Comparison of ENCODE assay signal across 8 mouse cellular contexts in genomic region chr15:82983416-82984026, GRCm38 (mm10). TPM values are rescaled to one million over a fixed set of nuclear protein-coding genes. Genes with fewer than 3 reads are reported as not detected.
DNase-seq lines count a peak whose midpoint lies in the region; ATAC-seq lines count a peak whose summit lies in the region.

No protein-coding gene starts in this region.

- H3K4me3 ChIP-seq in intestine, embryonic 15.5 days (replicated peaks) = no peak overlapping the region
- H3K4me3 ChIP-seq in midbrain, embryonic 11.5 days (ENCODE audit: low read depth, low read length) = no peak overlapping the region; the same call in 1 of the 2 replicates

- DNase-seq in right cerebral cortex, postnatal 4 days = peak; percentile 50
- DNase-seq in right cerebral cortex, adult 18-20 months = no peak
- peak; percentile 77 for DNase-seq in forelimb bud, embryonic 11.5 days (ENCODE audit: low read depth, low spot score)
- peak; percentile 98 for DNase-seq in midbrain, embryonic 11.5 days (ENCODE audit: low spot score, missing footprints)
- no peak for DNase-seq in adipocyte (ENCODE audit: low spot score)
- DNase-seq in cerebellum, adult 11-12 months = no peak
- DNase-seq in left cerebral cortex, postnatal 36 days (ENCODE audit: low spot score in 2 of 2) = no peak

- H3K9ac ChIP-seq in intestine, embryonic 15.5 days = no peak overlapping the region
- H3K9ac ChIP-seq in midbrain, embryonic 11.5 days (ENCODE audit: low read length) = peak overlapping the region; percentile 46

- H3K4me1 ChIP-seq in intestine, embryonic 15.5 days (replicated peaks) = peaks cover 33% of the 10 kb centered on the region
- H3K4me1 ChIP-seq in midbrain, embryonic 11.5 days (ENCODE audit: control insufficient read depth, insufficient read depth, low read length) = peaks cover 51% of the 10 kb centered on the region

- WGBS in intestine, embryonic 15.5 days = 28% methylated on average over 9 of the region's 9 CpGs
- WGBS in midbrain, embryonic 11.5 days = under 1% methylated on average over 9 of the region's 9 CpGs

- no peaks in the 10 kb centered on the region for H3K9me3 ChIP-seq in intestine, embryonic 15.5 days
- H3K9me3 ChIP-seq in midbrain, embryonic 11.5 days (ENCODE audit: control insufficient read depth, low read length) = no peaks in the 10 kb centered on the region

- no peaks in the 10 kb centered on the region for H3K36me3 ChIP-seq in intestine, embryonic 15.5 days
- no peaks in the 10 kb centered on the region for H3K36me3 ChIP-seq in midbrain, embryonic 11.5 days (ENCODE audit: control insufficient read depth, insufficient read depth, low read length)

- intact Hi-C loops in left cerebral cortex, postnatal 36 days (cut with DNase I) = no loop called here

- H3K27ac ChIP-seq in intestine, embryonic 15.5 days = peak overlapping the region; percentile 51
- peak overlapping the region; percentile 84 for H3K27ac ChIP-seq in midbrain, embryonic 11.5 days (ENCODE audit: low read depth, low read length)

- H3K4me2 ChIP-seq in intestine, embryonic 15.5 days (replicated peaks) = no peak overlapping the region
- peak overlapping the region; percentile 36 for H3K4me2 ChIP-seq in midbrain, embryonic 11.5 days

- H3K27me3 ChIP-seq in intestine, embryonic 15.5 days (replicated peaks) = peaks cover 8% of the 10 kb centered on the region; the same call in 1 of the 2 replicates
- peaks cover 15% of the 10 kb centered on the region for H3K27me3 ChIP-seq in midbrain, embryonic 11.5 days (ENCODE audit: control insufficient read depth, insufficient read depth, low read length)

- ATAC-seq in intestine, embryonic 15.5 days = no peak
- ATAC-seq in midbrain, embryonic 11.5 days (ENCODE audit: low FRiP score) = peak; percentile 67

RNA-seq across cellular contexts. Expression of gene Tcf20, which starts 4.2 kb away (rescaled TPM):
- polyA plus RNA-seq in intestine, embryonic 15.5 days (2015; fragmentation: Nextera tagmentation; extraction: Ambion mirVana) = 7.0 and 7.7 TPM in 2 replicates
- 12.3 and 13.5 TPM in 2 replicates for polyA plus RNA-seq in midbrain, embryonic 11.5 days (2014; fragmentation: Nextera tagmentation; extraction: Ambion mirVana)
- total RNA-seq in left cerebral cortex, postnatal 36 days (2021) = 100 to 1,000 TPM; 210 to 218 TPM

RNA-seq across cellular contexts. Expression of gene Nfam1, which starts 49.6 kb away (rescaled TPM):
- 3.7 and 3.8 TPM in 2 replicates for polyA plus RNA-seq in intestine, embryonic 15.5 days (2015; fragmentation: Nextera tagmentation; extraction: Ambion mirVana)
- polyA plus RNA-seq in midbrain, embryonic 11.5 days (2014; fragmentation: Nextera tagmentation; extraction: Ambion mirVana) = 3.9 and 4.0 TPM in 2 replicates
- total RNA-seq in left cerebral cortex, postnatal 36 days (2021) = 1 to 10 TPM; 2.6 to 3.1 TPM

Comparison
In these comparisons a context has a peak if more than half of its experiments do, and no peak if none do; other contexts are left out.
1. DNase-seq: peak in right cerebral cortex, postnatal 4 days (single experiment), forelimb bud, embryonic 11.5 days (single experiment) and midbrain, embryonic 11.5 days (single experiment); none in right cerebral cortex, adult 18-20 months (single experiment), adipocyte (single experiment), cerebellum, adult 11-12 months (single experiment) and left cerebral cortex, postnatal 36 days (0 of 2).